Mouse (Mus musculus) embryonic fibroblast, embryonic 13.5 days (primary cell): Measurements from ENCODE around the gene Gm8334. TPM values are rescaled to one million over a fixed set of nuclear protein-coding genes. Genes with fewer than 3 reads are reported as not detected.
"Not testable (repeated sequence)": the region's sequence is repeated elsewhere in the genome, so short reads cannot be mapped to it uniquely, and the experiment has no call there.

ENCODE experiments used
- H3K27ac ChIP-seq: 2 replicates; pipeline ENCODE4 v1.5.1; 2012; ENCODE audit warnings: low read length, control low read depth, inconsistent platforms; ENCODE audit not compliant: insufficient read depth
- H3K4me1 ChIP-seq: 2 replicates; pipeline ENCODE4 v1.6.1; 2011; ENCODE audit warnings: low read length; ENCODE audit not compliant: control insufficient read depth, insufficient read depth
- H3K4me3 ChIP-seq: 2 replicates; pipeline ENCODE4 v1.5.1; 2011; ENCODE audit warnings: mild to moderate bottlenecking, control low read depth, low read length; ENCODE audit not compliant: insufficient read depth
- polyA plus RNA-seq: library from polyadenylated mRNA; stranded (reverse); fragments of >200 nt; gene quantifications from 2 replicates; pipeline ENCODE4 v1.2.4, GENCODE M21; 2011; ENCODE audit warnings: low read depth; ENCODE audit not compliant: missing spikeins, insufficient read length

Gm8334 gene
- polyA plus RNA-seq, result not detected in 2 replicates

- H3K27ac ChIP-seq, H3K4me3 ChIP-seq, H3K4me1 ChIP-seq: not testable (repeated sequence)
These were observed at the start of gene Gm8334 for GRCm38 (mm10) chrX:148615053-148615452. Gene Gm8334, minus strand, starts transcription at chrX:148615153.

- not testable (repeated sequence) for H3K4me3 ChIP-seq, H3K4me1 ChIP-seq, H3K27ac ChIP-seq
These were observed 48.3 kb upstream of the Gm8334 start, which contains the start of gene Gm15127 for GRCm38 (mm10) chrX:148663298-148663697. Gene Gm15127, plus strand, starts transcription at chrX:148663598.

Other genes with a start within 250 kb of the Gm8334 start
- not detected in 2 replicates for gene Gm15114, start 126.2 kb downstream of the Gm8334 start, polyA plus RNA-seq
- gene Gm15127, start 48.4 kb upstream of the Gm8334 start, polyA plus RNA-seq, result not detected in 2 replicates
- not detected in 2 replicates for gene Luzp4, start 242.5 kb upstream of the Gm8334 start, polyA plus RNA-seq